Mouse (Mus musculus) testis, adult 2 months (tissue): ENCODE results near the gene Sox6. TPM values are rescaled to one million over a fixed set of nuclear protein-coding genes. Genes with fewer than 3 reads are reported as not detected.

Experiments
- H3K27ac ChIP-seq: fragments of 200-500 bp; 2 replicates; pipeline ENCODE4 v1.5.1; 2012; ENCODE audit warnings: low read depth, low read length; ENCODE audit not compliant: control insufficient read depth, insufficient read depth
- H3K27me3 ChIP-seq: fragments of 200-500 bp; 2 replicates; pipeline ENCODE4 v1.6.1; 2012; ENCODE audit warnings: mild to moderate bottlenecking, low read length, moderate library complexity; ENCODE audit not compliant: control insufficient read depth, insufficient read depth
- H3K36me3 ChIP-seq: fragments of 200-500 bp; 2 replicates; pipeline ENCODE4 v1.6.1; 2012; ENCODE audit warnings: mild to moderate bottlenecking, low read length; ENCODE audit not compliant: control insufficient read depth, insufficient read depth
- H3K4me1 ChIP-seq: fragments of 200-500 bp; 2 replicates; pipeline ENCODE4 v1.6.1; 2012; ENCODE audit warnings: low read length; ENCODE audit not compliant: control insufficient read depth, insufficient read depth
- H3K4me3 ChIP-seq: fragments of 200-500 bp; 2 replicates; pipeline ENCODE4 v1.5.1; 2012; ENCODE audit warnings: low read depth, mild to moderate bottlenecking, low read length, moderate library complexity, mixed read lengths; ENCODE audit not compliant: control insufficient read depth
- CTCF ChIP-seq: fragments of 200-500 bp; IDR thresholded peaks from 2 replicates; pipeline ENCODE4 v1.5.1; 2012; ENCODE audit warnings: low read depth, mild to moderate bottlenecking, inconsistent platforms, low read length, moderate library complexity; ENCODE audit not compliant: control insufficient read depth, insufficient read depth, insufficient replicate concordance
- POLR2A ChIP-seq: fragments of 200-500 bp; IDR thresholded peaks from 2 replicates; pipeline ENCODE4 v1.6.1; 2012; ENCODE audit warnings: low read depth, mild to moderate bottlenecking, inconsistent platforms, low read length, moderate library complexity; ENCODE audit not compliant: control insufficient read depth
- polyA plus RNA-seq: library from polyadenylated mRNA; depleted of rRNA; stranded (reverse); fragments of >200 nt; gene quantifications from 2 replicates; pipeline ENCODE4 v1.2.3, GENCODE M21; 2012

Gene Sox6
- polyA plus RNA-seq, 1 experiment, result 137 TPM

DNA sequence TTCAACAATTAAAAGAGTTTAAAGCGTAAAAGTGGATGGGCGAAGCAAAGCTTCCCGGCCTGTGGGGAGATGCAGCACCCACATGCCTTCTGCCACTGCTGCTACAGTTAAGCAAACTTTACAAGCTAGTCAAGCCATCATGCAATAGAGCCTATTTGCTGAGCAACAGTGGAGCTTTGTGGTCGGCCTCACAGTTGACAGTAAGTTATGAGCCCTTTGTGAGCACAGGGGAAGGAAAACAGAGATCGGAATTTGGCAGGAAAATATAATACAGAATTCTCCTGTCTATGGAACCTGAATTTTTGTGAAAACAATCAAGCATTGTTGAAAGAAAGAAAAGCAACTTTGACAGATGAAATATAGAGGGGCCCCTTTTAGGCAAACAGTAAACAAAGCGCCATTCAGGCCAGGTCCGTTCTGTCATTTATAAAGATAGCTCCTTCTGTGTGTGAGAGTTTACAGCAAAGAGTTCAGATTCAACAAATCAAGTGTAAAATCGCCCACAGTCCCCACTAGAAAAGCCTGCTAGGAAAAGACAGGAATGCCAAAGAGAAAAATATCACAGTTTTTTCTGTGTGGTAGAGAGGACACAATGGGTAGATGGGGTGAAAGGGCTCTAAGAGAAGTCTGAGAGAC, 213.9 kb downstream of the Sox6 start:
- Histone ChIP-seq H3K4me3 (no peak overlapping the region), H3K4me1 (no peaks in the 10 kb centered on the region), H3K27ac (no peak overlapping the region), H3K27me3 (no peaks in the 10 kb centered on the region), H3K36me3 (no peaks in the 10 kb centered on the region)
- TF ChIP-seq POLR2A, result no peak
- TF ChIP-seq CTCF, result no peak

DNA sequence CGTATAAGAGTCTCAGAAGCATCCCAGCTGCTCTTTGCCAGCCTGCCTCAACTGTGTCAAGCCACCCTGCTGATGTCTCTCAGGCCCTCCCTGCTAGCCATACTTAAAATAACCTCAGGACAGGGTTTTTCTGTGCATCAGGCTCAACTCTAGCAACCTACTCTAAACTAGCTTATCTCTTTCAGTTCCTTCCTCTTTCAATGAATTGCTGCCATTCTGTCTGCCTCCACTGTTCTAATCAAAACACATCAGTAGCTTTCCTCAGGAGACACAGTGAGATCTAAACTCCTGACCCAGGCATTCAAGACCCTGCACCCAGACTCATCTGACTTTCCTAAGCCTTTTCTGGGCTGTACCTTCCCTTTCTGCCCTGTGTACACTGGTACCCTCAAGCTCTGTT, 219.5 kb downstream of the Sox6 start:
- TF ChIP-seq POLR2A (no peak), CTCF (no peak)
- no peaks in the 10 kb centered on the region for H3K27me3 ChIP-seq

GRCm38 (mm10) chr7:115803256-115803655, 235.3 kb downstream of the Sox6 start:
- TF ChIP-seq CTCF (no peak), POLR2A (no peak)
- Histone ChIP-seq H3K4me3 (no peak overlapping the region), H3K36me3 (no peaks in the 10 kb centered on the region), H3K27me3 (no peaks in the 10 kb centered on the region), H3K4me1 (no peaks in the 10 kb centered on the region), H3K27ac (no peak overlapping the region)

More for the DNA sequence above, 219.5 kb downstream of the Sox6 start:
- Histone ChIP-seq H3K36me3 (no peaks in the 10 kb centered on the region), H3K4me1 (no peaks in the 10 kb centered on the region), H3K4me3 (no peak overlapping the region), H3K27ac (no peak overlapping the region)

GRCm38 (mm10) chr7:115794139-115794858, 244.3 kb downstream of the Sox6 start:
- H3K4me1 ChIP-seq, result no peaks in the 10 kb centered on the region
- TF ChIP-seq POLR2A, result no peak
- no peak for TF ChIP-seq CTCF
- H3K4me3 ChIP-seq, result no peak overlapping the region
- H3K27ac ChIP-seq, result no peak overlapping the region
- H3K27me3 ChIP-seq, result no peaks in the 10 kb centered on the region
- no peaks in the 10 kb centered on the region for H3K36me3 ChIP-seq

DNA sequence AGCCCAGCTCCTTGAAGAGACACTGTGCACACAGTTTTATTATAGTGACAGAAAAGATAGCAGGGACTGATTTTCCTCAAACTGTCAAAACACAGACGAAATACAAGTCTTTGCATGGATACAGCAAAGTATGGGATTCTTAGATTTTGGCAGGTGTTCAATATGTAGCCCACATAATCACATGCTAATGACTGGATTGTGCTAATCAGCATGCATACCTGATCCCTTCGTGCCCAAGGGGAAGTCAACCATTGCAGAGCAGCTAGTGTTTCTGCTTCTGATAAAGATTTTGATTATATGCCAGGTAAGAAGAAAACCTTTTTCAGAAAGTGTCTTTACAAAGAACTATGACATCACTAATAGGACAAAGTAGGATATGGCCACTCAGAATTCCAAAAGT, 245.8 kb downstream of the Sox6 start:
- no peak overlapping the region for H3K27ac ChIP-seq
- no peak overlapping the region for H3K4me3 ChIP-seq

GRCm38 (mm10) chr7:115789116-115789823, 249.3 kb downstream of the Sox6 start:
- Histone ChIP-seq H3K4me1 (no peaks in the 10 kb centered on the region), H3K4me3 (no peak overlapping the region), H3K27ac (no peak overlapping the region), H3K27me3 (no peaks in the 10 kb centered on the region), H3K36me3 (no peaks in the 10 kb centered on the region)
- no peak for TF ChIP-seq POLR2A
- no peak for TF ChIP-seq CTCF

More for the DNA sequence above, 245.8 kb downstream of the Sox6 start:
- Histone ChIP-seq H3K4me1 (no peaks in the 10 kb centered on the region), H3K36me3 (no peaks in the 10 kb centered on the region), H3K27me3 (no peaks in the 10 kb centered on the region)
- TF ChIP-seq CTCF (no peak), POLR2A (no peak)

DNA sequence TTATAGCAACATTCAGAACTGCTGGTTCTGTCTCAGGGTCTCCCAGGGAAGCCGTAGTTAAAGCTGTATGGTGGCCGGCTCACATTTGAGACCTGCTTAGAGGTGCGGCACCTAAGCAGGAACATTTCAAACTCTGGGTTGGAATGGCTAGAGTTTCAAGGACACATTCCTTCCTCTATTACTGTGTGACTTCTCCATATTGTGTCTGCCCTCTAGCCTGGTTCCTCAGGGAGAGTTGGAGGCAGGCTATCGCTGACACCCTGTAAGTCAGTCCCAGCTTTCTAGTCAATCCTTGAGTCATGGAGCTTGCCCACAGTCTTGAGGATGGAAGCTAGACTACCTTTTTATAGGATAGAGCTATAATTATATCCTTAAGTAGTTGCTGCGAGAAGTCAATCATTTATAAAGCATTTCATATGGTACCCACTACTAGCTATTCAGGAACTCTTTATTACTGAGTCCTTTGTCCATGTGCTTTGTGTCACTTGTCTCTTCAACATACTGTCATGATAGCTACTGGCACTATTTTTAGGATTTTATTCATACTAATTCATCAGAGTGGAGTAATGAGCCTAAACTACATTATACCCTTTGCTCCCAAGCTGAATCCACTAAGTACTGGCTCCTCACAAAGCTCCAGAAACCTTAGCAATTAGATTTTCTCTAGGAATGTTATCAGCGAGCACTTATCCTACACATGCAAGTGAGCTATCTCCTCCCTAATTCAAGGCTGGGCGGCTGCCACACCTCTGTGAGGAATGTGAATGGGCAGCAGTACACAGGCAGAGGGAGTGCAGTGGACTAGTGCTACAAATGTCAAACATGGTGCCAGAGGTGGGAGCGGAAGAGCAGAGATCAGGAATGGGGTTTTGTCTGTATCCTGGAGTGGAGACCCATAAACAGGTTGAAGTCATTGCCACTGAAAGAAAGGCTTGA, 254.3 kb downstream of the Sox6 start:
- Histone ChIP-seq H3K4me1 (no peaks in the 10 kb centered on the region), H3K27ac (no peak overlapping the region), H3K36me3 (no peaks in the 10 kb centered on the region), H3K4me3 (no peak overlapping the region), H3K27me3 (no peaks in the 10 kb centered on the region)
- TF ChIP-seq POLR2A (no peak), CTCF (no peak)
